Mouse (Mus musculus): Measurements from ENCODE around the gene Pdxk.
A peak's percentile ranks its signal among the peaks of the same experiment; 100 is the strongest.
"Not testable (repeated sequence)": the region's sequence is repeated elsewhere in the genome, so short reads cannot be mapped to it uniquely, and the experiment has no call there.

Gene Pdxk

GRCm38 (mm10) chr10:78464792-78465207 is at the start of gene Pdxk:
Gene Pdxk (minus strand): TSS chr10:78464975.
- peak; percentile 95 for DNase-seq (ENCODE audit: low read depth, low spot score)

GRCm38 (mm10) chr10:78502986-78503733 is 38.4 kb upstream of the Pdxk start:
- peak; percentile 33 for DNase-seq (ENCODE audit: low read depth, low spot score)

GRCm38 (mm10) chr10:78487431-78488086 is 22.8 kb upstream of the Pdxk start:
- peak; percentile 88 for DNase-seq (ENCODE audit: low read depth, low spot score)

GRCm38 (mm10) chr10:78486871-78487270 is 22.1 kb upstream of the Pdxk start:
- DNase-seq (ENCODE audit: low read depth, low spot score): no peak

GRCm38 (mm10) chr10:78485369-78485768 is 20.6 kb upstream of the Pdxk start:
- DNase-seq (ENCODE audit: low read depth, low spot score): not testable (repeated sequence)

GRCm38 (mm10) chr10:78481928-78482499 is 17.2 kb upstream of the Pdxk start:
- peak; percentile 93 for DNase-seq (ENCODE audit: low read depth, low spot score)

GRCm38 (mm10) chr10:78480954-78481927 is 16.5 kb upstream of the Pdxk start:
- no peak for DNase-seq (ENCODE audit: low read depth, low spot score)

GRCm38 (mm10) chr10:78476821-78477220 is 12.0 kb upstream of the Pdxk start:
- no peak for DNase-seq (ENCODE audit: low read depth, low spot score)

- no peak for DNase-seq (ENCODE audit: low read depth, low spot score)
These were observed 10.0 kb upstream of the Pdxk start for GRCm38 (mm10) chr10:78474759-78475158.

- no peak for DNase-seq (ENCODE audit: low read depth, low spot score)
These were observed 8.7 kb upstream of the Pdxk start for GRCm38 (mm10) chr10:78473434-78473833.

GRCm38 (mm10) chr10:78472046-78472445 is 7.3 kb upstream of the Pdxk start:
- no peak for DNase-seq (ENCODE audit: low read depth, low spot score)

- peak; percentile 56 for DNase-seq (ENCODE audit: low read depth, low spot score)
These were observed 6.0 kb upstream of the Pdxk start for GRCm38 (mm10) chr10:78470582-78471313.

- DNase-seq (ENCODE audit: low read depth, low spot score): no peak
These were observed 3.1 kb upstream of the Pdxk start for GRCm38 (mm10) chr10:78467761-78468310.

GRCm38 (mm10) chr10:78466647-78467046 is 1.9 kb upstream of the Pdxk start:
- DNase-seq (ENCODE audit: low read depth, low spot score): no peak

GRCm38 (mm10) chr10:78465472-78465871 is 697 bp upstream of the Pdxk start:
- no peak for DNase-seq (ENCODE audit: low read depth, low spot score)

GRCm38 (mm10) chr10:78464201-78464791 is 479 bp downstream of the Pdxk start:
- peak; percentile 31 for DNase-seq (ENCODE audit: low read depth, low spot score)

- no peak for DNase-seq (ENCODE audit: low read depth, low spot score)
These were observed 1.0 kb downstream of the Pdxk start for GRCm38 (mm10) chr10:78463769-78464167.

- DNase-seq (ENCODE audit: low read depth, low spot score): no peak
These were observed 1.6 kb downstream of the Pdxk start for GRCm38 (mm10) chr10:78462945-78463768.

- DNase-seq (ENCODE audit: low read depth, low spot score): peak; percentile 53
These were observed 3.0 kb downstream of the Pdxk start for GRCm38 (mm10) chr10:78461767-78462166.

All from R1 (cell line).